Mouse (Mus musculus): ENCODE measurements around the gene Gpd1. TPM values are rescaled to one million over a fixed set of nuclear protein-coding genes. Genes with fewer than 3 reads are reported as not detected.
"Not testable (repeated sequence)": the region's sequence is repeated elsewhere in the genome, so short reads cannot be mapped to it uniquely, and the experiment has no call there.

Gpd1 gene
- polyA plus RNA-seq, 1 experiment, result 130 TPM

GRCm38 (mm10) chr15:99771601-99772276 is 54.4 kb downstream of the Gpd1 start:
- Histone ChIP-seq H3K27ac (ENCODE audit: insufficient read depth, low read length) (peak overlapping the region; percentile 66), H3K27me3 (ENCODE audit: control insufficient read depth, insufficient read depth, low read length) (no peaks in the 10 kb centered on the region), H3K4me1 (ENCODE audit: control insufficient read depth, insufficient read depth, low read length) (no peaks in the 10 kb centered on the region; the same call in 1 of the 2 replicates), H3K4me3 (replicated peaks; ENCODE audit: insufficient read depth, low read depth, low read length) (peak overlapping the region; percentile 75)
- no peak for TF ChIP-seq CTCF (IDR thresholded peaks at IDR 0.05; ENCODE audit: borderline replicate concordance, insufficient read depth, low read depth, low read length)
- under 1% methylated on average over 56 of the region's 59 CpGs for WGBS
- DNase-seq, result peak in 1 of 2 experiments; percentile 36

- Histone ChIP-seq H3K4me1 (ENCODE audit: control insufficient read depth, insufficient read depth, low read length) (no peaks in the 10 kb centered on the region; the same call in 1 of the 2 replicates), H3K27me3 (ENCODE audit: control insufficient read depth, insufficient read depth, low read length) (no peaks in the 10 kb centered on the region), H3K27ac (ENCODE audit: insufficient read depth, low read length) (peak overlapping the region; percentile 66), H3K4me3 (replicated peaks; ENCODE audit: insufficient read depth, low read depth, low read length) (peak overlapping the region; percentile 75)
- TF ChIP-seq CTCF (IDR thresholded peaks at IDR 0.05; ENCODE audit: borderline replicate concordance, insufficient read depth, low read depth, low read length), result no peak
- peak; percentile 56; the same call in 1 of the 2 replicates for TF ChIP-seq POLR2A (IDR thresholded peaks at IDR 0.05; ENCODE audit: borderline replicate concordance, insufficient read depth, low read length)
- DNase-seq, result peak; percentile 84 to 86
- 0% methylated on average over 41 of the region's 41 CpGs for WGBS
These were observed 55.1 kb downstream of the Gpd1 start for GRCm38 (mm10) chr15:99772277-99772880.

GRCm38 (mm10) chr15:99772881-99772924 is 55.4 kb downstream of the Gpd1 start, which contains the start of gene Cers5:
Cers5 (minus strand) TSS chr15:99772885.
- not testable (repeated sequence) for DNase-seq; H3K27me3 ChIP-seq (ENCODE audit: control insufficient read depth, insufficient read depth, low read length); H3K4me1 ChIP-seq (ENCODE audit: control insufficient read depth, insufficient read depth, low read length)
- Histone ChIP-seq H3K27ac (ENCODE audit: insufficient read depth, low read length) (peak within 1 kb of the TSS; percentile 66), H3K4me3 (replicated peaks; ENCODE audit: insufficient read depth, low read depth, low read length) (peak within 1 kb of the TSS; percentile 75)

GRCm38 (mm10) chr15:99772925-99773324 is 55.6 kb downstream of the Gpd1 start:
- no peak for DNase-seq
- H3K4me3 ChIP-seq (replicated peaks; ENCODE audit: insufficient read depth, low read depth, low read length), result no peak overlapping the region
- WGBS, result 37% methylated on average over 3 of the region's 3 CpGs

More at GRCm38 (mm10) chr15:99772925-99773324, 55.6 kb downstream of the Gpd1 start:
- H3K27ac ChIP-seq (ENCODE audit: insufficient read depth, low read length), result no peak overlapping the region
- no peaks in the 10 kb centered on the region; the same call in 1 of the 2 replicates for H3K4me1 ChIP-seq (ENCODE audit: control insufficient read depth, insufficient read depth, low read length)
- TF ChIP-seq POLR2A (IDR thresholded peaks at IDR 0.05; ENCODE audit: borderline replicate concordance, insufficient read depth, low read length) (no peak), CTCF (IDR thresholded peaks at IDR 0.05; ENCODE audit: borderline replicate concordance, insufficient read depth, low read depth, low read length) (no peak)
- H3K27me3 ChIP-seq (ENCODE audit: control insufficient read depth, insufficient read depth, low read length), result no peaks in the 10 kb centered on the region

Other genes with a start within 250 kb of the Gpd1 start
- 11.6 and 12.4 TPM in 2 replicates for gene Bcdin3d, start 242.8 kb upstream of the Gpd1 start, polyA plus RNA-seq (2012; rRNA removed)
- gene Faim2, start 189.3 kb upstream of the Gpd1 start, polyA plus RNA-seq (2012; rRNA removed), result 241 and 263 TPM in 2 replicates
- gene Aqp2, start 138.5 kb upstream of the Gpd1 start, polyA plus RNA-seq (2012; rRNA removed), result 0.23 and 0.43 TPM in 2 replicates
- 0.36 and 0.56 TPM in 2 replicates for gene Aqp5, start 126.7 kb upstream of the Gpd1 start, polyA plus RNA-seq (2012; rRNA removed)
- gene Aqp6, start 116.1 kb upstream of the Gpd1 start, polyA plus RNA-seq (2012; rRNA removed), result 29.0 and 38.4 TPM in 2 replicates
- gene Racgap1, start 65.9 kb upstream of the Gpd1 start, polyA plus RNA-seq (2012; rRNA removed), result 15.5 and 15.6 TPM in 2 replicates
- gene Asic1, start 47.1 kb upstream of the Gpd1 start, polyA plus RNA-seq (2012; rRNA removed), result 102 and 104 TPM in 2 replicates
- 82.3 and 87.1 TPM in 2 replicates for gene Smarcd1, start 15.4 kb upstream of the Gpd1 start, polyA plus RNA-seq (2012; rRNA removed)
- not detected in 2 replicates for gene Gm17349, start 12.0 kb upstream of the Gpd1 start, polyA plus RNA-seq (2012; rRNA removed)
- 351 and 364 TPM in 2 replicates for gene Cox14, start 8.1 kb downstream of the Gpd1 start, polyA plus RNA-seq (2012; rRNA removed)
- gene Cers5, start 55.4 kb downstream of the Gpd1 start, polyA plus RNA-seq (2012; rRNA removed), result 40.2 and 45.5 TPM in 2 replicates
- gene Lima1, start 157.9 kb downstream of the Gpd1 start, polyA plus RNA-seq (2012; rRNA removed), result 12.3 and 13.5 TPM in 2 replicates
- 0.05 and 0.08 TPM in 2 replicates for gene Fam186a, start 249.5 kb downstream of the Gpd1 start, polyA plus RNA-seq (2012; rRNA removed)